Mouse (Mus musculus): ENCODE measurements around the gene E130114P18Rik. TPM values are rescaled to one million over a fixed set of nuclear protein-coding genes. Genes with fewer than 3 reads are reported as not detected.
A peak's percentile ranks its signal among the peaks of the same experiment; 100 is the strongest.

Gene E130114P18Rik
- polyA plus RNA-seq, 1 experiment from 2014 or later: 6.3 TPM

- Histone ChIP-seq H3K9me3 (ENCODE audit: control insufficient read depth, low read depth, low read length) (no peaks in the 10 kb centered on the region), H3K4me2 (replicated peaks; ENCODE audit: low read depth, low read length) (no peak overlapping the region)
- 88% methylated on average over 4 of the region's 4 CpGs for WGBS
Measured at GRCm38 (mm10) chr4:97728520-97728919, 49.4 kb downstream of the E130114P18Rik start.

GRCm38 (mm10) chr4:97723374-97723773 lies 54.5 kb downstream of the E130114P18Rik start:
- Histone ChIP-seq H3K36me3 (ENCODE audit: control insufficient read depth, insufficient read depth, low read length) (no peaks in the 10 kb centered on the region), H3K27me3 (ENCODE audit: control insufficient read depth, insufficient read depth, low read length) (no peaks in the 10 kb centered on the region), H3K27ac (ENCODE audit: low read length) (no peak overlapping the region), H3K9me3 (ENCODE audit: control insufficient read depth, low read depth, low read length) (no peaks in the 10 kb centered on the region), H3K4me3 (ENCODE audit: low read depth, low read length) (no peak overlapping the region), H3K9ac (replicated peaks; ENCODE audit: low read depth, low read length) (no peak overlapping the region), H3K4me1 (ENCODE audit: control insufficient read depth, insufficient read depth, low read length) (no peaks in the 10 kb centered on the region), H3K4me2 (replicated peaks; ENCODE audit: low read depth, low read length) (no peak overlapping the region)
- no peak for ATAC-seq (ENCODE audit: insufficient number of reproducible peaks, insufficient read depth, low FRiP score, low read depth)
- WGBS: 80% methylated on average over 6 of the region's 6 CpGs

More at GRCm38 (mm10) chr4:97728520-97728919, 49.4 kb downstream of the E130114P18Rik start:
- Histone ChIP-seq H3K27ac (ENCODE audit: low read length) (no peak overlapping the region), H3K36me3 (ENCODE audit: control insufficient read depth, insufficient read depth, low read length) (no peaks in the 10 kb centered on the region), H3K9ac (replicated peaks; ENCODE audit: low read depth, low read length) (no peak overlapping the region), H3K4me3 (ENCODE audit: low read depth, low read length) (no peak overlapping the region), H3K27me3 (ENCODE audit: control insufficient read depth, insufficient read depth, low read length) (no peaks in the 10 kb centered on the region), H3K4me1 (ENCODE audit: control insufficient read depth, insufficient read depth, low read length) (no peaks in the 10 kb centered on the region)
- no peak for ATAC-seq (ENCODE audit: insufficient number of reproducible peaks, insufficient read depth, low FRiP score, low read depth)

GRCm38 (mm10) chr4:97722666-97723065 lies 55.2 kb downstream of the E130114P18Rik start:
- H3K9ac ChIP-seq (replicated peaks; ENCODE audit: low read depth, low read length): no peak overlapping the region
- no peak overlapping the region for H3K27ac ChIP-seq (ENCODE audit: low read length)
- no peaks in the 10 kb centered on the region for H3K36me3 ChIP-seq (ENCODE audit: control insufficient read depth, insufficient read depth, low read length)
- no peaks in the 10 kb centered on the region for H3K4me1 ChIP-seq (ENCODE audit: control insufficient read depth, insufficient read depth, low read length)
- no peaks in the 10 kb centered on the region for H3K9me3 ChIP-seq (ENCODE audit: control insufficient read depth, low read depth, low read length)
- no peak for ATAC-seq (ENCODE audit: insufficient number of reproducible peaks, insufficient read depth, low FRiP score, low read depth)
- H3K27me3 ChIP-seq (ENCODE audit: control insufficient read depth, insufficient read depth, low read length): no peaks in the 10 kb centered on the region
- WGBS: 62% methylated on average over 10 of the region's 10 CpGs
- no peak overlapping the region for H3K4me2 ChIP-seq (replicated peaks; ENCODE audit: low read depth, low read length)
- H3K4me3 ChIP-seq (ENCODE audit: low read depth, low read length): no peak overlapping the region

- Histone ChIP-seq H3K9me3 (ENCODE audit: control insufficient read depth, low read depth, low read length) (no peaks in the 10 kb centered on the region), H3K36me3 (ENCODE audit: control insufficient read depth, insufficient read depth, low read length) (no peaks in the 10 kb centered on the region), H3K4me3 (ENCODE audit: low read depth, low read length) (no peak overlapping the region), H3K27ac (ENCODE audit: low read length) (no peak overlapping the region), H3K4me2 (replicated peaks; ENCODE audit: low read depth, low read length) (no peak overlapping the region), H3K9ac (replicated peaks; ENCODE audit: low read depth, low read length) (no peak overlapping the region), H3K4me1 (ENCODE audit: control insufficient read depth, insufficient read depth, low read length) (no peaks in the 10 kb centered on the region; the same call in 1 of the 2 replicates), H3K27me3 (ENCODE audit: control insufficient read depth, insufficient read depth, low read length) (no peaks in the 10 kb centered on the region)
- ATAC-seq (ENCODE audit: insufficient number of reproducible peaks, insufficient read depth, low FRiP score, low read depth): no peak
- WGBS: 57% methylated on average over 6 of the region's 6 CpGs
Measured at GRCm38 (mm10) chr4:97714616-97715015, 63.3 kb downstream of the E130114P18Rik start.

GRCm38 (mm10) chr4:97714101-97714615 lies 63.7 kb downstream of the E130114P18Rik start:
- Histone ChIP-seq H3K4me2 (replicated peaks; ENCODE audit: low read depth, low read length) (no peak overlapping the region), H3K4me3 (ENCODE audit: low read depth, low read length) (no peak overlapping the region), H3K4me1 (ENCODE audit: control insufficient read depth, insufficient read depth, low read length) (no peaks in the 10 kb centered on the region; the same call in 1 of the 2 replicates), H3K9me3 (ENCODE audit: control insufficient read depth, low read depth, low read length) (no peaks in the 10 kb centered on the region), H3K36me3 (ENCODE audit: control insufficient read depth, insufficient read depth, low read length) (no peaks in the 10 kb centered on the region), H3K27ac (ENCODE audit: low read length) (no peak overlapping the region), H3K27me3 (ENCODE audit: control insufficient read depth, insufficient read depth, low read length) (no peaks in the 10 kb centered on the region), H3K9ac (replicated peaks; ENCODE audit: low read depth, low read length) (no peak overlapping the region)
- WGBS: 86% methylated on average over 6 of the region's 6 CpGs
- no peak for ATAC-seq (ENCODE audit: insufficient number of reproducible peaks, insufficient read depth, low FRiP score, low read depth)

DNA sequence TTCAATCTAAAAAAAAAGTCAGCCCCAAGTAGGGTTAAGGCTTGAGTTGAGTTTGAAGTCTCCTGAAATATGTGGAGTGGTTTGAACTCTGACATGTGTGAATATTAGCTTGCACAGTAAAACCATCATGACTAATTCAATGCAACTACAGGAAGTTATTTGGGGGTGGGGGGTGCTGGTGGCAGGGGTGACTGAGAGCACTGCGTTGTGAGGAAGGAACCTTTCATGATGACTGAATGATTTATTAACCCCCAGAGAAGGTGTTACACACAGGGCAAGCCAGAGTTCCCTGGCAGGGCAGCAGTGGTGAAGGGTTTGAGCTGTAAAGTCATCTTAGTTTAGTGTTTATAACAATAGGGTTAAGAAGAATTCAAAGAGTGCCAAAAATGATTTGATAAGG lies 65.3 kb downstream of the E130114P18Rik start:
- ATAC-seq (ENCODE audit: insufficient number of reproducible peaks, insufficient read depth, low FRiP score, low read depth): no peak
- no peak overlapping the region for H3K27ac ChIP-seq (ENCODE audit: low read length)
- H3K4me3 ChIP-seq (ENCODE audit: low read depth, low read length): no peak overlapping the region
- no peaks in the 10 kb centered on the region for H3K36me3 ChIP-seq (ENCODE audit: control insufficient read depth, insufficient read depth, low read length)
- WGBS: 4% methylated on average over 1 of the region's 1 CpGs
- H3K4me1 ChIP-seq (ENCODE audit: control insufficient read depth, insufficient read depth, low read length): no peaks in the 10 kb centered on the region; the same call in 1 of the 2 replicates
- no peaks in the 10 kb centered on the region for H3K9me3 ChIP-seq (ENCODE audit: control insufficient read depth, low read depth, low read length)
- no peaks in the 10 kb centered on the region for H3K27me3 ChIP-seq (ENCODE audit: control insufficient read depth, insufficient read depth, low read length)
- no peak overlapping the region for H3K4me2 ChIP-seq (replicated peaks; ENCODE audit: low read depth, low read length)
- no peak overlapping the region for H3K9ac ChIP-seq (replicated peaks; ENCODE audit: low read depth, low read length)

- Histone ChIP-seq H3K9me3 (ENCODE audit: control insufficient read depth, low read depth, low read length) (no peaks in the 10 kb centered on the region), H3K36me3 (ENCODE audit: control insufficient read depth, insufficient read depth, low read length) (no peaks in the 10 kb centered on the region), H3K4me2 (replicated peaks; ENCODE audit: low read depth, low read length) (no peak overlapping the region), H3K27ac (ENCODE audit: low read length) (no peak overlapping the region), H3K9ac (replicated peaks; ENCODE audit: low read depth, low read length) (no peak overlapping the region), H3K4me1 (ENCODE audit: control insufficient read depth, insufficient read depth, low read length) (no peaks in the 10 kb centered on the region; the same call in 1 of the 2 replicates), H3K4me3 (ENCODE audit: low read depth, low read length) (no peak overlapping the region), H3K27me3 (ENCODE audit: control insufficient read depth, insufficient read depth, low read length) (no peaks in the 10 kb centered on the region)
- no peak for ATAC-seq (ENCODE audit: insufficient number of reproducible peaks, insufficient read depth, low FRiP score, low read depth)
- 46% methylated on average over 9 of the region's 9 CpGs for WGBS
Measured at GRCm38 (mm10) chr4:97710048-97710765, 67.7 kb downstream of the E130114P18Rik start.

- H3K9ac ChIP-seq (replicated peaks; ENCODE audit: low read depth, low read length): no peak overlapping the region
- no peak overlapping the region for H3K4me3 ChIP-seq (ENCODE audit: low read depth, low read length)
- no peaks in the 10 kb centered on the region for H3K27me3 ChIP-seq (ENCODE audit: control insufficient read depth, insufficient read depth, low read length)
- no peak overlapping the region for H3K27ac ChIP-seq (ENCODE audit: low read length)
- 50% methylated on average over 22 of the region's 22 CpGs for WGBS
- H3K4me2 ChIP-seq (replicated peaks; ENCODE audit: low read depth, low read length): peak overlapping the region; percentile 6; the same call in 1 of the 2 replicates
- ATAC-seq (ENCODE audit: insufficient number of reproducible peaks, insufficient read depth, low FRiP score, low read depth): no peak
- H3K36me3 ChIP-seq (ENCODE audit: control insufficient read depth, insufficient read depth, low read length): no peaks in the 10 kb centered on the region
- H3K9me3 ChIP-seq (ENCODE audit: control insufficient read depth, low read depth, low read length): no peaks in the 10 kb centered on the region
- no peaks in the 10 kb centered on the region; the same call in 1 of the 2 replicates for H3K4me1 ChIP-seq (ENCODE audit: control insufficient read depth, insufficient read depth, low read length)
Measured at GRCm38 (mm10) chr4:97707373-97708152, 70.3 kb downstream of the E130114P18Rik start.
